Mouse (Mus musculus) heart, postnatal 0 days (tissue): ENCODE measurements around the gene Hapln2.

Source experiments
- CTCF ChIP-seq: IDR thresholded peaks from 2 replicates; pipeline ENCODE4 v1.5.1; 2016; ENCODE audit warnings: antibody characterized with exemption, control low read depth, low read depth
- EP300 ChIP-seq: IDR thresholded peaks from 2 replicates; pipeline ENCODE4 v1.6.1; 2016; ENCODE audit warnings: antibody characterized with exemption, low read depth

DNA sequence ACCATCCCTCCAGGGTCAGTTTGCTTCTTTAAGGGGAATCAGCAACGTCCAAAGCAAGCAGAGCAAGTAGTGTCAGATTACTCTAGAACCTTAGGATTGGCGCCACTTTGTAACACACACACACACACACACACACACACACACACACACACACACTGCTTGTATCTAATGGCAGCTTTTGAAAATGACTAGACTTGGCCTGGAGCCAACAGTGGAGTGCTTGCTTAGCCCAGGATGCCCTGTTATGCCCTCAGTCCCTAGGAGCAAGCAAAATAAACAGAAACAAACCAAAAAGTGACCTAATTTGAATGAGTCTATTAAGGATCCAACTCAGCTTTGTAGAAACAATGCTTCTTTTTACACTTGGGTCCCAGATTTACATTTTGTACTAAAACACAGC lies 41.0 kb upstream of the Hapln2 start:
- TF ChIP-seq CTCF (no peak), EP300 (no peak)
